Mouse (Mus musculus) embryo, embryonic 11.5 days (tissue): ENCODE measurements around the gene BC030867.

Experiments
- DNase-seq: peaks from one replicate; pipeline ENCODE4 v3.0.0-alpha.2; 2012; ENCODE audit warnings: low read depth, low spot score

Gene BC030867

DNA sequence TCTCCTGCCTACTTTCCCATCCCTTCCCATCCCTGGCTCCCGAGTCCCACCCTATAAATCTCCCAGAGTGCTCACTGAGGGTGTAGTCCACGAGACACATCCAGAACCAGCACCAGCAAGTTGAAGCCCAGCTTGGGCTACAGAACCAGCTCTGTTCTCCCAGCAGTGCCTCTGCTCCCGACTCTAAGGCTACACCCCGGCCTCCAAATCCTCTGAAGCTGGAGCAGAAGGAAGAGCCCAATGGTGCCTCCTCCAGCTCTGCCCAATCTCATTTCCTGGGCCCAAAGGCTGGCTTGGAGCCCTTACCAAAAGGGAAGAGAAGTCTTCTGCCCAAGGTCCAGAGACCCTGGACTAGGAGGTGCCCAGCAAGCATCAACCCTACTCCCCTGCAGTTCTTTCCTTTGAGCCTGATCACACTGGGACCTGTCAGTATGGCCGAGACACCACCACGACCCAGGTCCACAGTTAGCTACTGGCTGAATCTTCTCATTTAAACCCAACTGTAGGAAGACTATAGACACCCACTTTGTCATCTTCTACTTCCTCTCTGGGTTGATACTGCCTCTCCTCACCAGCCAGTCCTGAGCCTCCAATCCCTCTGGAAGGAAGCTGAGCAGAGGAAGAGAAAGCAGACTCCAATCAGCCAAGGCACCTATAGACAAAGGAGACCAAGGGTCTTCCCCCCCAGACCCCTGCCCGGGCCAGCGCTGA, 27.3 kb upstream of the BC030867 start:
- DNase-seq = no peak

DNA sequence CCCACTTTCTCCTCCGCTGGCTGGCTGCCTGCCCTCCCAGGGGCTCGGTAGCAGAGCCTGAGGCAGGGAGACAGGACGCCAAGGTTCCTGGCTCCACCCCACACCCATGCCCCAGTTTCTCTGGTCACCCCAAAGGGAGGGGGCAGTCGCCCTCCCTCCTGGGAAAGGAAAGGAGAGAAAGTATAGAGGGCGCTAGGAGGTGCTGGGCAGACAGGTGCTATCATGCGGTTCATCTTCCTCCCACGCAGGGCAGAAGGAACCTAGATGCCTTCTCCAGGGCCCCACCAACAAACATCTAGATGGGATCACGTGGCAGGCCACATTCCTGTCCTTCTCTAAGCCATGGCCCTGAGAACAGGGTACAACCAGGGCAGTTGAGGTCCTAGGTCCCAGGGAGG, 26.7 kb upstream of the BC030867 start:
- no peak for DNase-seq

DNA sequence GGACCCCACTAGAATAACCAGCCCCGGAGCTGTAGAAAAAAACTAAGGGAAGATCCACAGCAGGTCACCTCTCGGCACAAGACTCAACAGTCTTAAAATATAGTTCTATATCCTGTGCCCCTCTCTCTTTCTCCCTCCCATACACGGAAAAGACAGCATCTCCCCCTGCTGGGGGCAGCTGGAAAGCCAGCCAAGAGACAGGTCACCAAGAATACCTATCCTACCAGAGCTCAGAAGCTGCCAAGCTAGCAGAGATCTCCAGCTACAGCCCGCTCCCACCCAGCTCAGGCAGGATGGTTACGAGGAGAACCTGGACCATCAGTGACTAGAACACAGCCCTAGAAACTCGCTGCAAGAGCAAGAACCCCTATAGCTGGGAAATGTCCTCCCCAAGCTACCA, 25.5 kb upstream of the BC030867 start:
- no peak for DNase-seq

DNA sequence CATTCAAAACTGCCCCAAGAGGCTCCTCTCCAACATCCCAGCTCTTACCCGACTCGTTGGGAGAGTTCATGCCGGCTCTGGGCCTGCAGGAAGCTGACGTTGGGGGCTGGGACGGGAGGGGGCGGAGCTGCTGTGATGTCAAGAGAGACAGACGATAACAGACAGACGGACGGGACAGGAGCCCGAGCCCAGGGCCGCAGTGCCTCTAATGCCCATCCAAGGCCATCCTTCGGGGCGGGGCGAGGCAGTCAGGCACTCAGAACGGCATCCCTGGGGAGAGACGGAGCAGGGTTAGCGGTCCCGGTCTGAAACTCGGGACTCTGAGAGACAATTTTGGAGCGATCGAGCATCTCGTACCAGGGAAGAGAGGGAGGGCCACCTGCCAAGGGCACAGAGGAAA, 24.0 kb upstream of the BC030867 start:
- DNase-seq = no peak

GRCm38 (mm10) chr11:102225221-102225620, 23.5 kb upstream of the BC030867 start:
- DNase-seq = no peak

GRCm38 (mm10) chr11:102226067-102226978, 22.4 kb upstream of the BC030867 start:
- DNase-seq = no peak

DNA sequence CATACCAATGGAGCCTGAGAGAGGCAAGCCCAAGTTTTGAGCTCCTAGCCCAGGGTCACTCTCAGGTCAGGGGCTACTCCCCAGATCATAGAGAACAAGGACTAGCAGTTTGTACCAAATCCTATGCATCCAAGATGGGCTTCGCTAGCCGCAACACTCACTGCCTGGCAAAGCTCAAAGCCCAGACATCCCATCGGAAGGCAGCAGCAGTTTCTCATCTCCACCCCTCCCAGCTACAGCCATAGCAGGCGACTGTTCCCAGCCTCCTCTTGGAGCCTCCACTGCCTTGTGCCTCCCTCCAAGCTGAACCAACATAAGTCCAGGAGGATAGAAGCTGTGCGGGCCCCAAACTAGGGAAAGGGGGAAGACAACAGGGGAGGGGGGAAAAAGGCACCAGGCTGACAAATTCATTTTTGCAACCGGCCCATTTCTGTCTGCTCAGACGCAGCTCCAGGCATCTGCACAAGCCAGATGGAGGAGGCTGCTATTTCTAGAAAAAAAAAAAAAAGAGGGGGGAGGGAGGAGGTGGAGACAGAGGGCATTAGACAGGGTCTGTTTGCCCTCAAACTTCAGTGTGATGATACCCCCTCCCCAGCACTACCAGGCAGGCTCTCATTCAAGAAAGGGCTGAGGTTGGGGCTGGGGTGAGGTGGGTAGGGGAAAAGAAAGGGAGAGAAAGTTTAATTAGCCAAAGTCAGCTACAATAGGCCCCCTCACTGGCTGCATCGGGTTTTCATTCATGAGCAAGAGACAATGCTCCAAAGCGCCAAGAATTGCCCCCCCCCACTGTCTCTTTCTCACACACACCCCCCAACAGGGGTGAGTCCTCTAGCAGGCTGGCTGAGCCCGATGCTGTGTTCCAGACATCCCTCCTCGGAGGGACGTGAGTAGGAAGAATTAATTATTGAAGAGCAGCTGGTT, 21.2 kb upstream of the BC030867 start:
- DNase-seq = no peak

GRCm38 (mm10) chr11:102228191-102228545, 20.5 kb upstream of the BC030867 start:
- no peak for DNase-seq

- DNase-seq = no peak
Measured at GRCm38 (mm10) chr11:102228646-102229268, 19.9 kb upstream of the BC030867 start.

GRCm38 (mm10) chr11:102229331-102229953, 19.2 kb upstream of the BC030867 start:
- no peak for DNase-seq

DNA sequence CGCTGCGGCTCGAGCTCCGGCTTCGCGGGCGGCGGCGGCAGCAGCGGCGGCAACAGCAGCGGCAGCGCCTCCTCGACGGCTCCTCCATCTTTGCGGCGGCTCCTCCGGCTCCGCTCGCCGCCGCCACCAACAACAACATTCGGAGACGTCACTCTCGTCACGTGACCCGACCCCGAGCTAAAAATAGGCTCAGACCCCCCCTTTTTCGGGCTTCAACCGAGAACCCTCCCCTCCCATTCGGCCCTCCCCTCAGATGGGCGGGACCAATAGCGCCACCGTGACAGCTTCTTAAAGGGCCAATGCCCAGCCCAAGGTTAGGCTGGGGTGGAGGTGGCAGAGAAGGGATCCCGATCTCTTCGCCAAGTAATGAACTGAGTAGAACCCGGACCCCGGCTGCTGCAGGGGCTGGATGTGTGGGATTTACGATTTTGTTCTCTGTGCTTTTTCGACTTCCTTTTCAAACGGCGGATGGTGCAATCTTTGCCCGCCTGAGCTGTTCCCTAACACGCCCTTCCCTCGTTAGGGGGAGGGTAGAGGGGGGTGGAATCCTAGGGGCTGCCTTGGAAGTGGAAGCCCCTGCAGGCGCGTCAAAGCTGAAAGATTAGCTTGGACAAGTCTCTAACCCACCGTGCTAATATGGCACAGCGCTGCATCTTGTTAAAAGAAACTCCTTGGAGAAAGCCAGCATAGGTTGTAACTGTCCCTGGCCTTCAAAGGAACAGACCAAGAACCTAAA, 18.5 kb upstream of the BC030867 start, which contains the start of gene Hdac5:
Hdac5 (minus strand) TSS at position 161 of the 736 bp plus-strand sequence.
- DNase-seq = peak; percentile 99

GRCm38 (mm10) chr11:102236022-102236421, 12.7 kb upstream of the BC030867 start:
- DNase-seq = no peak

DNA sequence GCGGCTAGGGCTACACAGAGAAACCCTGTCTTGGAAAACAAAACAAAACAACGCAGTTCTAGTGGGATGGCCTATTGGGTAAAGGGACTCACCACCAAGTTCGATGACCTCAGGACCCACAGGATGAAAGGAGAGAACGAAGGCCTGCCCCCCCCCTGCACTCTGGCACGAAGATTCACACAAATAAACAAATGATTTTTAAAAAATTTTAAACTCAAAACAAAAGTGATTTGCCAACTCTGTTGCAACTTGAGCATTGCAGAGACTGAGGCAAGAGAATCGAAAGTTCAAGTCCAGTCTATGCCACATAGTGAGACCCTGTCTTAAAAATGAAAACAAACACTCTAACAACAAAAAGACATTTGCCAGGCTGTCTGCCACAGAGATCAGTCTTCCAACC, 8.0 kb upstream of the BC030867 start:
- no peak for DNase-seq

DNA sequence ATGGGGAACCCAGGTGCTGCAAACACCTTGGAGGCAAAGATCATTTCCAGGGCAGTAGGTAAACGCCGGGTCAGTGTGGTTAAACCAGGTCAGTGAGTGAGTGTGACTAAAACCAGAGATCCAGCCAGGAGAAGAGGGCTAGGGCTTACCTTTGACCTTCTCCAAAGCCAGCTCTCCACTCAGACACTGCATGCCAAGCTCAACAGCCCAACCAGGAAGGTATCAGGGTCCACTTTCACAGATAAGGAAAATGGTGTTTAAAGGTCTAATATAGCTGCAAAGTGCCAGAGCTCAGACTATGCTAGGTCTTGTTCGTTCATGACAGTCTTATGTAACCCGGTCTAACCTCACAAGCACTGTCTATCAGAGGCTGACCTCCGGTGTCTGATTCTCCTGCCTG, 7.4 kb upstream of the BC030867 start:
- DNase-seq = no peak

- DNase-seq = no peak
Measured at GRCm38 (mm10) chr11:102241874-102242273, 6.8 kb upstream of the BC030867 start.

GRCm38 (mm10) chr11:102244926-102245449, 3.7 kb upstream of the BC030867 start:
- no peak for DNase-seq

- DNase-seq = no peak
Measured at GRCm38 (mm10) chr11:102245581-102246272, 3.0 kb upstream of the BC030867 start.

GRCm38 (mm10) chr11:102246273-102246635, 2.4 kb upstream of the BC030867 start:
- no peak for DNase-seq

DNA sequence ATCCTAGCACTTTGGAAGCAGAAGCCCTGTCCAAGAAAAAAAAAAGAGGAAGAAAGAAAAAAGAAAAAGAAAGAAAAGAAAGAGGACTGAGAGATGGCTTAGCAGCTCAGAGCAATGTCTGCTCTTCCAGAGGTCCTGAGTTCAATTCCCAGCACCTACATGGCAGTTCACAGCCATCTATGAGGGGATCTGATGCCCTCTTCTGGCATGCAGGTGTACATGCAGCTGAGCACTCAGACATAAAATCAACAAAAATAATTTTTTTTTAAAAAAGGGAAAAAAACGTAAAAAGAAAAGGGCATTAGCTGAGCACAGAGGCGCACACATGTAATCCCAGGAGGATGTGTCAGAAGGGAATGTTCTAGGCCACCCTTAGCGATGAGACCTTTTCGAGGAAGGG, 1.8 kb upstream of the BC030867 start:
- DNase-seq = no peak
